Mouse (Mus musculus) embryo, embryonic 10 days (tissue): ENCODE measurements around the gene Krtap29-1.

Experiments used
- DNase-seq: peaks from one replicate; pipeline ENCODE4 v3.0.0-alpha.2; 2015; ENCODE audit warnings: low spot score

Gene Krtap29-1

DNA sequence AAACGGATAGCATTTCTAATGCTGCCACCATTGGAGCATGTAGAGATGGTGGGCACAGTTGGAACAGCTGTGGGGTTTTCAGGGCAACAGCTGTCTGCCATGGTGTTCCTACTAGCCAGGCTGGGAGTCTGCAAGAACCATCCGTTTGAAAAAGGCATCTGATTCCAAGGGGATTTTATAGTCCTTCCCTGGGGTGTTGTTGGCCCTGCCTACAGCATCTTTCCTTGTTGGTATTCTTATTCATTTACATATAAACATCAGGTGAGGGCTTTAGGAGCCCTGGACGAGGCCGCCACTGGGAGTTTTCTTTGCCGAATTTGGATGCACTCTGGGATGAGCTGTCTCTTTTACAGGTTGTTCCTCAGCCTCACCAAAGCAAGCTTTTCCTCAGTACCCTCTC, at the start of gene Krtap29-1:
Gene Krtap29-1 (minus strand): TSS at position 101 of the 400 bp plus-strand sequence.
- no peak for DNase-seq

GRCm38 (mm10) chr11:100021438-100021837, 42.6 kb upstream of the Krtap29-1 start:
- DNase-seq: no peak

- no peak for DNase-seq
These were observed 40.6 kb upstream of the Krtap29-1 start for GRCm38 (mm10) chr11:100019466-100019865.

DNA sequence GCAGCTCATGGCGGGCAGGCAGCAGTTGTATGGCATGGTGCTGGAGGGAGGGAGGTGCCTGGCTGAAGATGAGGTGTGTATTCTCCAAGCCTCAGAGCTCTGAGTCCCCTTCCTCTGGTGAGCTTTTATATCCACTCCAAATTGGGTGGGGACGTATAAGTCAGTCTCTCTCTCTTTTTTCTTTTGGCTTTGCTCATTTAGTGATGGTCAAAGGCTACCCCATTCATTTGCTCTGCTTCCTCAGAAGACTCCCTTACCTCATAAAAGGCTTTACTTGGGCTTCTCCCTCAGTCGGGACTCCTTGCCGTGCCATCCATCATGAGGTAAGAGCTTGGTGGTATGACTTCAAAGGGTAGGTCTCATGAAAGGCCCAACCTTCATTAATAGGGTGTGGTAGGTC, 37.3 kb upstream of the Krtap29-1 start, which contains the start of gene Krt33a:
Gene Krt33a (minus strand): TSS at position 101 of the 400 bp plus-strand sequence.
- no peak for DNase-seq

- DNase-seq: no peak
These were observed 34.9 kb upstream of the Krtap29-1 start for GRCm38 (mm10) chr11:100013691-100014171.

GRCm38 (mm10) chr11:100010682-100011081, 31.8 kb upstream of the Krtap29-1 start:
- no peak for DNase-seq

GRCm38 (mm10) chr11:100008336-100008735, 29.5 kb upstream of the Krtap29-1 start:
- DNase-seq: no peak

DNA sequence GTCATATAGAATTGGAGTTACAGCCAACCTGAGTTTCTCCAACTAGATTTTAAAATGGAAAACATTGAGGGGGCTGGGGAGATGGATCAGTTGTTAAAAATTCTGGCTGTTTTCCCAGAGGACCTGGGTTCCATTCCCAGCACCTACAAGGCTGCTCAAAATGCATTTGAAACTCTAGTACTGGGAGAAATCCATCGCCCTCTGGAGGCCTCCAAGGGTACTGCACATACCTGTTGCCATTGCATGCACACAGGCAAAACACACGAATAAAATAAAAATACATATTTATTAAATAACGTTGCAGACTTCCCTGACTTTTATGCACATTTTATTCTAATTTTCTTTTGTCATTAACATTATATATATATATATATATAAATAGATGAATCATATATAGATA, 27.8 kb upstream of the Krtap29-1 start:
- DNase-seq: no peak

GRCm38 (mm10) chr11:100005905-100006304, 27.1 kb upstream of the Krtap29-1 start:
- DNase-seq: no peak

DNA sequence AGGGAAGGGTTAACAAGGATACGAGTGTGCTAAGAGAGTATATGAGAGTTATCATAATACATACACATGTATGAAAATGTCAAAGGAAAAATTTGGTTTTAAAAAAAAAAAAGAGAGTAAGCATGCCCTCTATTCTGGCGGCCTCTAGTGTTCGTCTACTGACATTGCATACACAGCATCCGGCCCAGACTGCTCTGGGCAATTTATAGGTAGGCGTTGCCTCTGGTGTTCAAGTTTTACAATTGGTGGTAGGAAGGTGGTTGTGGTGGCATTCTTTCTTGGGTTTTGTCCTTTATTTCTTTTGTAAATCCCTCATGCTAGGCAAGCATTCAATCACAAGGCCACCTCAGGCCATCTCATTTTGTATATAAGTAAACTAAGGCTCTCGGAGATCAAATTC, 26.0 kb upstream of the Krtap29-1 start:
- peak; percentile 63 for DNase-seq

GRCm38 (mm10) chr11:99999091-99999490, 20.2 kb upstream of the Krtap29-1 start:
- no peak for DNase-seq

DNA sequence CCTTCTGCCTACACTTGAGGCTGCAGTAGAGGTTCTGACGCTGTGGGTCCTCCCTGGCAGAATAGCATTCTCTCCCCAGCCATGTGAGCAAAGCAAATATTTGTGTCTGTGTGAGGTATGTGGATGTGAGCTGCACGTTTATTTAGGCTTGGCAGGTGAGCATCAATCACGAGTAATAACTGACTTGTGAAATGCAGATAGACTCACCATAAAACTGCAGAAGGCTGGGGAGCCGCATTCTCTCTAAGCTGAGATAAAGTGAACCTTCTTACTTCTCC, 15.5 kb upstream of the Krtap29-1 start:
- no peak for DNase-seq

DNA sequence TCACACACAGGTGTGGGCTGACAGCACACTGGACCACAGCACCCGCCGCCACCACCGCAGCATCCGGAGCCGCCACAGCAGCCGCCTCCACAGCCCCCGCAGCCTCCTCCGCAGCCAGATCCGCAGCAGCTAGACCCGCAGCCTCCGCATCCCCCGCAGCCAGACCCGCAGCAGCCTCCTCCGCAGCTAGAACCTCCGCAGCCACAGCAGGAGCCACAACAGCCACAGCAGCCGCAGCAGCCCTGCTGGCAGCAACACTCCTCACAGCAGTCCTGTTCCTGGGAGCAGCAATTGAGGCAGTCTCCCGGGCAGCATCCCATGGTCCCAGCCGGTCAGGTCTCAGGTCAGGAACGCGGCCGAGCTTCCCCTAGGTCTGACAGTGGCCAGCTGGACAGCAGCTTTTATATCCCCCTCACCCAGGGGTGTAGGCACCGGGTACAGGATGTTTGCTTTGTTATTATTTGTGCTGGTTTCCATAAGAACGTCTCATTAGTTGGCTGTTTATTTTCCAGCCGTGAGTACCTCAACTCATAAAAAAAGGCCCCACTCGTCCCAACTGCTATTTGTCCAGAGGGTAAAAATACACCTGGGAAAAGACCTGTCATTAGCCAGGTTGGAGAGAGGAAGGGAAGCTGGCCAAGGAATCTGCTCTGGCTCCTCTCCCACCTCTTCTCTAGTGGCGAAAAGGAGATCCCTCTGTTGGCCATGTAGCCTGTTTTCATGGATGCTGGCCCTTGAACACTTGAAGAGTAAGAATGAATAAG, 14.9 kb upstream of the Krtap29-1 start, which contains the start of gene Krtap17-1:
Gene Krtap17-1 (minus strand): TSS at position 375 of the 764 bp plus-strand sequence.
- DNase-seq: no peak

- DNase-seq: no peak
These were observed 11.7 kb upstream of the Krtap29-1 start for GRCm38 (mm10) chr11:99990571-99990970.

DNA sequence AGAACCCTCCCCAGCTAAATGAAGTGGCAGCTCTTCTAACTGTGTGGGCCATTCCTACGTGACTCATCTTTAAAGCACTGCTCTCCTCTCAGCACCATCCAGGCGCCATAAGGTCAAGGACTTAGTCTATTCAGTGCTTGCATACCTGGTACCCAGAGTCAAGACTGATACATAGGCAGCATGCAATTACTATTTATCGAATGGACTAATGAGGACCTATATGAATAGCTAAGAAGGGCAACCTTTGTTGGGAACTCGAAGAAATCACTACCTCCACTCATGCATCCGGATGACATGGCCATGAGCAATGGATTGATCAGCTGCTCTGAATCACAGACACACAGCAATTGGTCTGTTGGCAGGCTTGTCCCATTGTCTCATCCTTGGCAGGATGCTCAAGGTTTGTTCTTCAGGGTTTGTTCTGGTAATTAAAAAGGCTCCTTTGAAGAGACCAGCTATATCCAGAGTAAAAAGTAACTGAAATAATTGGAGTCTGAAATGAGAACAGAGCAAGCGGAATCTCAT, 11.1 kb upstream of the Krtap29-1 start:
- no peak for DNase-seq

DNA sequence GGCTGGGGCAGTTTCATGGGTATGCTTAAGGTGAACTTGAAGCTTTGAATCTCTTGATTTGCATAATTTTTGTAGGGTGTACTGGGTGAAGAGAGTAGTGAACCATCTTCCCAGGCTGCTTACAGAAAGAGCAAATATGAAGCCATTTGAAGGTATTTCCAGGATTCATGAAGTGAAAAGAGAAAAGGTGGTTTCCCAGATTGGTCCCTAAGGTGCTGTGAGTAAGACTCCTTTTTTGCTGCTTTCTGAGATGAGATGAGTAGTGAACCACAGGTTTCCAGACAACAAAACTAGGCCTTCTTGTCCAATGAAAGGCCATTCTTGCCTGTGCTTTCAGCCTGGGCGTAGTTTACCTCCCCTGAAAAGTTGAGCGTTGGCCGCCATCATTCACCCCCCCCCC, 9.7 kb upstream of the Krtap29-1 start:
- DNase-seq: no peak

GRCm38 (mm10) chr11:99986180-99986647, 7.4 kb upstream of the Krtap29-1 start, which contains the start of gene Krtap16-1:
Gene Krtap16-1 (minus strand): TSS chr11:99986597.
- no peak for DNase-seq

GRCm38 (mm10) chr11:99985291-99986092, 6.6 kb upstream of the Krtap29-1 start:
- no peak for DNase-seq

GRCm38 (mm10) chr11:99983442-99983841, 4.6 kb upstream of the Krtap29-1 start:
- no peak for DNase-seq

- DNase-seq: no peak
These were observed 3.9 kb upstream of the Krtap29-1 start for GRCm38 (mm10) chr11:99982731-99983130.

- peak; percentile 33 for DNase-seq
These were observed 12.9 kb downstream of the Krtap29-1 start for GRCm38 (mm10) chr11:99965961-99966360.

- peak; percentile 34 for DNase-seq
These were observed 14.6 kb downstream of the Krtap29-1 start for GRCm38 (mm10) chr11:99964213-99964612.

- DNase-seq: no peak
These were observed 30.7 kb downstream of the Krtap29-1 start, which contains the start of gene Krtap9-5 for GRCm38 (mm10) chr11:99948175-99948574. Gene Krtap9-5 (plus strand): TSS chr11:99948475.
